Mouse (Mus musculus): ENCODE measurements around the gene Mtif2.

The Mtif2 gene

DNA sequence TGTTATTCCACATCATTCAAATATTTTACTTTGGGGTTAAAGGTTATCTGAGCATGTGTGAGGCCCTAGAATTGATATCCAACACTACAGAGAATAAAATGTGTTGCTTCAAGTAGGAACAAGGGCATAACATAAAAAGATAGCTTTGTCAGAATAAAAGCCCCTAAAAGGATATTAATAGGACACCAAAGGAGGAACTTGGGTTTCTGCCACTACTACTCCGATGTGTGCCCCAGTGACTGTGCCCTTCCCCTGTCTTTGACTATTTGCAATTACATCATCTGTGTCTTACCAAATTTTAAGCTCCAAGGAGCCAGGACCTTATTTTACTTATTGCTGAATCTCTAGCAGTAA, 23.2 kb downstream of the Mtif2 start:
- no peak for DNase-seq (ENCODE audit: low spot score in 2 of 2)

DNA sequence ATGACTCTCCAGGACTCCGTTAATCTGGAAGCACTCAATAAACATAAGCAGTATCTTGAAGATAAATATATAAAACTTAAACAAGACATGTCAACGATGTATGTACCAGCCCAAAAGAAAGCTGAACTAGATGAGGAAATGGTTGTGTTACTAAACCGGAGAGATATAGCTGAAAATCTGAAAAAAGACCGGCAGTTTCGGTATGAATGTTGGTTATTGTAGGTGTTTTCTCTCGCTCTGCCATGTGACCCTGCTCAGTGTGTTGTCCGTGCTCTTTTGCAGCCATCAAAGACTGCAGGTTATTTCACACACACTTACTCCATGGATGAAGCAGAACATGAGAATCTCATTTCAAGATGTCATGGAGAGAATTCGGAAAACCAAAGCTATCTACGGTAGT, 34.2 kb downstream of the Mtif2 start:
- DNase-seq (ENCODE audit: low spot score in 2 of 2): no peak

GRCm38 (mm10) chr11:29560990-29561389, 34.8 kb downstream of the Mtif2 start:
- no peak for DNase-seq (ENCODE audit: low spot score in 2 of 2)

DNA sequence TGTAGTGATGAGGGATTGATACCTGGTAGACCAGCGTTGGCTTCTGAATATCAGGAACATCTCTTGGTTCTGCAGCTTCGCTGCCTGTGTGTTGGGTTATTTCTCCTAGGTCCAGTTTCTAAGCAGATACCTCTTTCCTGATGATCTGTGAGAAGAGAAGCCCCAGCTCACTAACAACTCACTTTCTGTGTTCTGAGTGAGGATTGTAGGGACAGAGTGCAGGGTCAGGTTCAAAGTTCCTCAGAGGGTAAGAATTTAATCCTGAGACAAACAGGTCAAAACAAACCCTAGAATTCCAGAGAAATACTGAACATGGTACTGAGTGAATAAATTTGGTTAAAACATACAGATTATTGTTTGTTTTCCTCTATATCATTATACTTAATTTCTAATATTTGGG, 37.2 kb downstream of the Mtif2 start:
- no peak for DNase-seq (ENCODE audit: low spot score in 2 of 2)

GRCm38 (mm10) chr11:29571536-29571935, 45.3 kb downstream of the Mtif2 start:
- DNase-seq (ENCODE audit: low spot score in 2 of 2): no peak

- no peak for DNase-seq (ENCODE audit: low spot score in 2 of 2)
Measured at GRCm38 (mm10) chr11:29572656-29573055, 46.4 kb downstream of the Mtif2 start.

GRCm38 (mm10) chr11:29579610-29580009, 53.4 kb downstream of the Mtif2 start:
- no peak for DNase-seq (ENCODE audit: low spot score in 2 of 2)

Measured in thymus, postnatal 10 days (tissue).